Mouse (Mus musculus): ENCODE data around the gene Rnf144a.
A peak's percentile ranks its signal among the peaks of the same experiment; 100 is the strongest.
"Not testable (repeated sequence)": the region's sequence is repeated elsewhere in the genome, so short reads cannot be mapped to it uniquely, and the experiment has no call there.

The Rnf144a gene

DNA sequence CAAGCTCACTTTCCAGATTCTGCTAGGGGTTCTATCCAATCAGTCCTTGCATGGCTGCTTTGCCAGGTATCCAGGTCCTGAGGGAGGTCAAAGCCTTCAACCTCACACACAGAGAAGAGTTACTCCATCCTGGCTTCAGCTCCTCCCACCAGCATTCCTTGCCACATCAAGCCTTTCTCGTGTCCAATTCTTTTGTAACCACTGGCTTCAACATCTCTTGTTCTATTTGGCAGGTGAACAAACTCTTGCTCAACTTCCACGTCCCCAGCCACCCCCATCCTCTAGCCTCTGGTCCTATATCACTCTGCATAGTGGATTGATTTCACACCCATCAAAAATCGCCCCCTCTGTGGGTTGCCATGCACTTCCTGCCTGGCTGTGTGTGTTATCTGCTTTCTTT lies 98.8 kb downstream of the Rnf144a start:
- DNase-seq (ENCODE audit: extremely low spot score) = no peak

DNA sequence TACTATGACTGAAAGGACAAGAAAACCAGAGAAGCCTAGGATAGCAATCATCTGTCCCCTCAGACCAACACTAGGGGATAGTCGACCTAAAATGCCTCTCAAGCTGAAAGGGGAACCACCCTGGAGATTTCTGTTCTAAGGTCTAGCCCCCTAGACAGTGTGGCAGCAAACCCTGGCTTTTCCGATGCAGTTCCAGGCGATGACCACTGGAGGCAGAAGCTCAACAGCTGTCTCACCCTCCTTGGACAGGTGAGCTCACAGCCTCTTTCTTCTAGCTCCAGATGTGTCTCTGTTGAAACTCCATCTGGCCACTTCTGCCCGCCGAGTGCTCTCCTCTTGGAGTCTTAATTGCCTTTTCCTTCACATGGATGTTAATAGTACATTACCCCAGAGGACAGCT lies 100.1 kb downstream of the Rnf144a start:
- peak; percentile 22 for DNase-seq (ENCODE audit: extremely low spot score)

DNA sequence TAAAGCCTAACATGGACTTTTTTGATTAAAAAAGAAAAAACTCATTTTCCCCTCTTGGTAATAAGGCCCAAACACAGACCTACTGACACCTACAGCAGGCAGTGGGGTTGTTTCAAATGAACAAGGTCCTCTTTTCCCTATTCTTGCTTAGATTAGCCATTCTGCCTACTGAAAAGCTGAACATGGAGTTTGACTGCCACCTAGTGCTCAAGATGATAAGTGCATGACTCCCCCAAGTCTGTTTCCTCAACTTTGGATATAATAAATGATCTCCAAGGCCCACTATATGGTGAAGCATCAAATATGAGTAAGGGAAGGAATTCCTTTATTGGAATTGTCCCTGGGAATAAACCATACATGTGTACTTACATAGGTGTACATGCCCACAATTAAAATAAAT lies 103.5 kb downstream of the Rnf144a start:
- peak; percentile 42 for DNase-seq (ENCODE audit: extremely low spot score)

DNA sequence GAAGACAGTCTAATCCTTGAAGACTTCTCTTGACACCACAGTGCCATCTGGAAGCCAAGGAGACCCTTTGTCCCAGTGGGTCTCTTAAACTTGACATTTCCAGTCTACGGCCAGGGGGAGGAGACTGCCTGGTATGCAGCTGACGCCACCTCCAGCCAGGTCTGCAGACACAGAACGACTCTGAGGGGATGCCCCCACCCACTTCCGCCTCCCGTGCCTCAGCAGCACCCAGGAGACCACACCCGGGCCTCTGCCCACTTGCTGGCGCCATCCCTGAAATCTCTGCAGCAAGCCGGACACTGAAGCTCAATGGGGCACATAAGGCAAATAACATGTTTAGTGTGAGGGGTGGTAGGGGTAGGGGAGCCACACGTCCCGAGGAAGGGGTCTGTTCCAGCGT lies 104.8 kb downstream of the Rnf144a start:
- no peak for DNase-seq (ENCODE audit: extremely low spot score)

DNA sequence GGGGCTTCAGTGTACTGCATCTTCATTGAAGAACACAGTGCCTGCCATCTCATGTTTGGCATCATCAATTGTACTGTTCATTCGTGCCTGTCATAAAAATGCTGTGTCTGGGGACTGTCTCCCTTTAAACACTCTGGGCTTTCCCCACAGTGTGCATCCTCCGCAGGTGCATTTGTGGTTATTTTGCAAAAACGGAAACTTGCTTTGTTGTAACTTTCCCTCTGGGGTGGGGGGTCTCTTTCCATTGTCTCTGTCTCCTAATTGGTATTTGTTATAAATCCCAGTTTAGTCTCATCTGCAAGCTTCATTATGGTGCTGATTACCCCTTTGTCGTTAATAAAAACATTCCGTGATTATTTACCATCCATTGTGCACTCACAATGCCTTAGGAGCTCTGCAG lies 112.2 kb downstream of the Rnf144a start:
- no peak for DNase-seq (ENCODE audit: extremely low spot score)

DNA sequence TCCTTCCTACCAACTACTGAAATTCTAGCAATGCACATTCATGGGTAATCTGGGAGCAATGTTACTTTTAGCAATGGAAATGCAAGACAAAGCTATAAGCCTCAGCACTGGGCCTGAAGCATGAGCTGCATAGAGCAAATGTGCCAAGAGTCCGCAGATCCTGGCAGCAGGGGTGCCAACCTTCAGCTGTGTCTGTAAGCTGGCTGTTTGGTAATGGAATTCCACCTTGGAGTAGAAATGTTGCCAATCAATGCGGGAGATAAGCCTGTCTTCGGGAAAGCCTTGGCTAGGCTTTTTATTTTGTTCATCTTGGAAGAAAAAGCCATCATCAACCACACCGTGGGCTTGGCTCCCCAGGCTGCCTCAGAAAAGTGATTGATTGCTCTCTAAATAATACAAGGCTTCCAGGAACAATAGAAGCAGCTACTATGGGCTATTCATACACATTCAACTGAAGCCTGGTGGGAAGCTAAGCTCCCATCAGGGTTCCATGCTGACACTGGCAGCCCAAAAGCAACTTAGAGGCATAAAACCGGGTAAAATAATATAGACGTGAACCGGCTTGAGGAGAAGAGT lies 115.5 kb downstream of the Rnf144a start:
- DNase-seq (ENCODE audit: extremely low spot score) = peak; percentile 24

DNA sequence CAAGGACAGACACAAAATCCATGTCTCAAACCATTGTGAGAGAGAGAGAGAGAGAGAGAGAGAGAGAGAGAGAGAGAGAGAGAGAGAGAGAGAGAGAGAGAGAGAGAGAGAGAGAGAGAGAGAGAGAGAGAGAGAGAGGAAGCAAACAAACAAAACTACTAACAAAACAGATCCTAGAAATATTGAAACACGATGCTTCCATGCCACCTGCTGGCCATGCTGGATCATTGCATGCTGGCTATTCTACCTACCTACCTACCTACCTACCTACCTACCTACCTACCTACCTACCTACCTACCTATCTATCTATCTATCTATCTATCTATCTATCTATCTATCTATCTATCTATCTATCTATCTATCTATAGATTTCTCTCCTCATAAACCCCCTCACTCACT lies 119.1 kb downstream of the Rnf144a start:
- not testable (repeated sequence) for DNase-seq (ENCODE audit: extremely low spot score)

DNA sequence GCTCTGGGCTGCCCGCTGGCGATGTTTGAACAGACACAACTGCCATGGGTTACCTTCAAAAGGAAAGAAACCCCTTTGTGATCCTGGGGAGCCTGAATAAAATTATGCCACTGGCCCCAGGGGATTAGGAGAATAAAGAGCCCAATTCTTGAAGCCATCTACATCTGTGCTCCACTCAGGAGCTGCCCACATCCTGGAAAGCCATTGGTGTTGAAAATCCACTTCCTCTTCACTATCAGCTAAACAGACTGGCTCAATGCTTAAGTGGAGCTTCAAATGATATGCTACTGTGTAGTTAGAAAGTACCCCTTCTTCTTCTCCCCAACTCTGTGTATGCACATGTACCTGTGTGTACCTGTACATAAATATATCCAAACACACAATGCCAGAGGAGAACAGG lies 125.9 kb downstream of the Rnf144a start:
- no peak for DNase-seq (ENCODE audit: extremely low spot score)

DNA sequence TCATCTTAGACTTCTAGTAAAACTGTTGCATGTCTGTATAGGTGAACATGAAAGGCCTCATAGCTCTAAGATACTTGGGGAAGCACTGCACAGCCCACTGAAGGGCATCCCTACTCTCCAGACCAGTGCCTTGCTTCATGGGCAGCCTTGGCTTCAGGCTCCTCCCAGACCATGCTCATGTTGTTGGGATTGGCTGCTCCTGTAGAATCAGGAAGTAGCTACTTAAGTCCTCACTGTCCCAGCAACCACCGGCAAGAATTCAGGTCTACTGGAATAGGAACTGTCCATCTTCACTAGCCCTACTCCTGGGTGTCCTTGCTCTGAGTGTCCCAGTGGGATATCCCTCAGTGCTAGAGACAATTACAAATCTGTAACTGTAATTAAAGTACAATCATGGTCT lies 126.7 kb downstream of the Rnf144a start:
- DNase-seq (ENCODE audit: extremely low spot score) = no peak

DNA sequence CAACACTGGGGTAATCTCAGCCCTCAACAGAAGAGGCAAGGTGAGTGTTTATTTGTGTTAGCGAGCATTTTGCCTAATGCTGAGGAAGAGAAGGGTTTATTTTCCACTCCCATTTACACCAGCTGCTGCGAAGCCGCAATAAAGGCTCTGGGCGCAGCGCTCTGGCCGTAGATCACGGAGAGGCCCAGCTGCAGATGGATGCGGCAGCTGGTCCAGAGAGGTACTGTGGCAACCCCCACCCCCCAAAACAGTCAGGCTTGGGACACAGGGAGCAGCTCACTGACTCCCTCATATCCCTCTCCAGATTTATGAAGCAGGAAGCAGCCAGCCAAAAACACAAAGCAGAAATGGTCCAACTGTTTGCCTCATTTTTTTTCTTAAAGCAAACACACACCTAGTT lies 129.1 kb downstream of the Rnf144a start:
- DNase-seq (ENCODE audit: extremely low spot score) = no peak

DNA sequence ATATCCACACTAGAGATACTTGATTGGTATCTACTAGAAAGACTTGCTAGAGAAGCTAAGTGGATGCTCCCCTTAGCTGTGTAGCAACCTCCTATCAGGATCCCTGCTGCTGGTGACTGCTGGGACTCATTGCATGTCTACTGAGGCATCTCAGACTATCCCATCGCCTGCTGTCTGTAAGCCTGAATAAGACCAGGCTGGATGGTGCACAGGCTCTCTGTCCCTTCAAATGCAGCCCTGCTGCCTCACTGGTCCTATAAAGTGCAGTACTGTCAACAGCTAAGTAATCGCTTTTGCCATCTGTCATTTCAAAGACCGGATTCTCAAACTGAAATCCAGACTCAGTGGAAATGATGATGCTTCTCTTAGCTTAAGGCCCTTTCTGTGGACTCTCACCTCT lies 129.6 kb downstream of the Rnf144a start:
- no peak for DNase-seq (ENCODE audit: extremely low spot score)

DNA sequence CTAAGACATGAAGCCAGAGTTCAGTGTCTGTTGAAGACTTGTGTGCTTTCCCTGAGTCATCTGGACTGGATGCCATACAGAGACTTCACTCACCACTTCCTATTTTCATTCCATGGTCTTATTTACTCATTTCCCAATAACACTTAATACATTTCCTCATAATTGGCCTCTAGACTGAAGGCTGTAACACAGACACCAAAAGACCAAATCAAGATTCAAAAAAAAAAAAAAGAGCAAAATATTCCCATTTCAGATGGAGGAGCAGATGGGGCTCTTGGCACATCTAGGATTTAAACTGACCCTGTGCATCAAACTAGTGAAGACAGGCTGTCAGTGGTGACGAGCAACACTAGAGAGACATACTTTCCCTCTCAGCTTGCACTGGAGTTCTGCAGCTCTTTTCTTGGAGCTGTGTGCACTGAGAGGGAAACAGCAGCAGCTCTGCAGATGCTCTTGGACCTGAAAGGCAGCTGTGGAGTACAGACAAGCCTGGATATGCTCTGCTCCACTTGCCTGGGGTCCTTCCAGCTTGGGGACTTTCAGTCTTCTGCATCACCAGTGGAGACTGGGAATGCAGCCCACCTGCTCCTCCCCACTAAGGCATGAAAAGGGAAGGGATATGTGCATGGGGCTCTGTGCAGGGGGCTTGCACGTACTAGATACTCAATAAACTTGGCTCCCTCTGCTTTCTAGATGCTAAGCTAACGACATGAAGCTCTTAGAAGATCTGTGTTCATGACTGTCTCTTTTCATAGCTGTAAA lies 134.2 kb downstream of the Rnf144a start:
- no peak for DNase-seq (ENCODE audit: extremely low spot score)

DNA sequence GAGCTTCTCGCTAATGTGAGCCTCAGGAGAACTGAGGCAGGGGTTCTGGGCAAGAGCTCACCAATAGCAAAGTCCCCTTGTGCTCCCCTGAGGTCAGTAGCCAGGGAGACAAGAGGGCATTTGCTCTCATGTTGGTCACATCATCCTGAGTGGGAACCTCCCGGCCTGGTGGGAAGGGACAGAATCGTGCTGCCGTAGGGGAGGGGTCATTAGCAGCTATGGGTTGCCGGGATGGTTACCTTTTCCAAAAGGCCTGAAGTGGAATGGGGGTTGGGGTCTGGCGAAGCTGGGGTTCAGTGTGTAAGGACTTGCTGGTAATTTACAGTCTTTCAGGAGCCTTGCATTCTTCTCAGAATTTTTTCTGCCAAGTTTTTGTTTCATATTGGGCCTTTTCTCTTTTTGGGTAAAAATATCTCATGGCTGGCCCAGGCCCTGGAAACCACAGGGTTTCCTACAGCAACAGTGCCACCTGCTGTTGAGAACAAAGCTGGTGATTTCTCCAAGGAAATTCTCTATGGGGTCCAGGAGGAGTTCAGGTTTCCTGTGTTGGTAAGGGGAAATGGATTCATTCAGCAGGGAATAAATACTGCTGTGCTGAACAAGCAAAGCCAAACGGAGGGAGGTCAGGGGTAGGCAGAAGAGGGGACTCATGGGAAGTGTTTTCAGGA lies 137.9 kb downstream of the Rnf144a start:
- peak; percentile 64 for DNase-seq (ENCODE audit: extremely low spot score)

DNA sequence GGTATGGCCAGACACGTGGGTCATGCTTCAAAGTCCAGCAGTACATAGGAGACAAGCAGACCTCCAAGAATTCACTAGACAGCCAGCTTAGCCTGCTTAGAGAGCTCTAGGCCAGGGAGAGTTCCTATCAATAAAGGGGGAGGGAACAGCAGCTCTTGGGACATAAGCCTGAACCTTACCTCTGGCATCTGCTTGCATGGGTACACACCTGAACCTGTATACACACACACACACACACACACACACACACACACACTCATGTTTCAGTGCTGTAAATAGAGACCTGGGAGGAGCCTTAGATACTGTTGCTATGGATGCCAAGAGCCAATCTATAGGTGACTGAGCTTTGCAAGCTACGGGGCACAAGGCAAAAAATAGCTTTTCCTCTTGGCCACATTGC lies 138.5 kb downstream of the Rnf144a start:
- no peak for DNase-seq (ENCODE audit: extremely low spot score)
